ENCODE assay signal across 11 mouse cellular contexts in the genomic region with DNA sequence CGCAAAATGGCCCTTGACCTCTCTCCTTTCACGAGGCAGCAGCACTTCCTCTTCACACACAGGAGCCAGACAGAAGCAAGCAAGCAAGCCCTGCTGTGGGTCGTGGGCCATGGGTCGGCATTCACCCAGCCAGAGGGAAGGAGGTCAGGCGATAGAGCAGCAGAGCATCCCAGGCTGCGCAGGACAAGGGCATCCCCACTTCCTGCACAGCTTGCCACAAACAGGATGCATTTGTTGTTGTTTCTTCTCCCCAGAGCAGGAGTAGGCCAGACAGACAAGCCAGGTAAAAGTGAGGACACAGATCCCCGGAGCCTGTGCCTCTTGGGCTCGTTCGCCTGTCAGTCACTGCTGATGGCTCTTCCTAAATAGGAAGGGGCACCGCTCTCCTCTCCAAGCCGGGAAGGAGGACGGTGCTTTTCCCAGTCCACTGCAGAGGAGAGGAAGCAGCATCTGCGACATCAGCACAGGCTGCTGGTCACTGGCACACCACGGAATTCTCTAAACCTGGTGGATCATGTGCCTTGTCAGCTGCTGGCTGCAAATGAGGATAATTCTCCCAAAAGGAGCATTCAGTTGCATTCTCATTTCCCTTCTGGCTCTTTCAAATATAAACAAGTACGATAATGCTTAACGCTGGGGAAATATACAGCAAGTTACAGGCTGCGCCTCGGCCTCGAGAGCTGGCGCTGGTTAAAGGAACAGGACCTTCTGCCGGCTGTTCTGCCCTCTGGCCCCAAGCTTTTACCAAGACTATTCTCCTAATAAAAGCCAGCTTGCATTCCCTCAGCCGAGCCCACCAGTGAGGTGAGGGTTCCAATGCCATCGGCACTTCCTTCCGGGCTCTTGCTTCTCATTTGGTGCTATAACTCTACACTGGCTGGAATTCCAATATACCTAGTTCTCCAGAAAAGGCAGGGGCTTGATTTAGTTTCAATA.
DNase-seq lines count a peak whose midpoint lies in the region; ATAC-seq lines count a peak whose summit lies in the region.
"Had no signal": no experiment of that assay in that cellular context is flagged by ENCODE, and none has a peak within 500 bp of the region (broad histone marks: within the 10 kb centered on the region; RNA-seq: fewer than 3 reads in every experiment).

No protein-coding gene starts in this region.

- 54% methylated on average over 24 of the region's 24 CpGs for WGBS in heart, embryonic 12.5 days
- WGBS in neural tube, embryonic 12.5 days, result 53% methylated on average over 24 of the region's 24 CpGs
- 20% methylated on average over 24 of the region's 24 CpGs for WGBS in limb, embryonic 13.5 days

- H3K27me3 ChIP-seq in heart, embryonic 12.5 days (replicated peaks), result no peaks in the 10 kb centered on the region
- H3K27me3 ChIP-seq in neural tube, embryonic 12.5 days (replicated peaks), result no peaks in the 10 kb centered on the region
- peaks cover 77% of the 10 kb centered on the region for H3K27me3 ChIP-seq in limb, embryonic 13.5 days

- ATAC-seq in heart, embryonic 12.5 days (ENCODE audit: insufficient number of reproducible peaks, low FRiP score), result no peak
- ATAC-seq in neural tube, embryonic 12.5 days (ENCODE audit: low FRiP score, low read depth), result no peak
- no peak for ATAC-seq in limb, embryonic 13.5 days (ENCODE audit: low FRiP score, low read depth)

- no peak overlapping the region for H3K4me3 ChIP-seq in heart, embryonic 12.5 days
- no peak overlapping the region for H3K4me3 ChIP-seq in neural tube, embryonic 12.5 days
- no peak overlapping the region for H3K4me3 ChIP-seq in limb, embryonic 13.5 days

- H3K9me3 ChIP-seq in heart, embryonic 12.5 days (replicated peaks), result no peaks in the 10 kb centered on the region
- H3K9me3 ChIP-seq in neural tube, embryonic 12.5 days, result no peaks in the 10 kb centered on the region
- no peaks in the 10 kb centered on the region for H3K9me3 ChIP-seq in limb, embryonic 13.5 days

- H3K27ac ChIP-seq in heart, embryonic 12.5 days (ENCODE audit: poor library complexity, severe bottlenecking), result no peak overlapping the region
- no peak overlapping the region; the same call in 1 of the 2 replicates for H3K27ac ChIP-seq in neural tube, embryonic 12.5 days
- H3K27ac ChIP-seq in limb, embryonic 13.5 days, result peak overlapping the region; percentile 10; the same call in 1 of the 2 replicates

- peaks cover 12% of the 10 kb centered on the region for H3K36me3 ChIP-seq in heart, embryonic 12.5 days
- no peaks in the 10 kb centered on the region for H3K36me3 ChIP-seq in neural tube, embryonic 12.5 days
- H3K36me3 ChIP-seq in limb, embryonic 13.5 days, result peaks cover 5% of the 10 kb centered on the region; the same call in 1 of the 2 replicates

- peak overlapping the region; percentile 22; the same call in 1 of the 2 replicates for H3K9ac ChIP-seq in heart, embryonic 12.5 days
- 0 out of 2 replicates have a peak overlapping the region, but pooled peaks have one; percentile 1 for H3K9ac ChIP-seq in neural tube, embryonic 12.5 days
- H3K9ac ChIP-seq in limb, embryonic 13.5 days, result no peak overlapping the region

- DNase-seq in heart, adult 11 months, result no peak
- DNase-seq in neural tube, embryonic 10.5 days (ENCODE audit: extremely low spot score, low spot score), result no peak
- no peak for DNase-seq in urinary bladder, postnatal 36 days (ENCODE audit: low spot score in 2 of 2)
- no peak for DNase-seq in Muller cell, postnatal 12 days (ENCODE audit: inconsistent ontology term)
- DNase-seq in layer of hippocampus, adult 9-10 months (ENCODE audit: low spot score), result no peak
- DNase-seq: cerebellum, postnatal 14 days; gastrocnemius, postnatal 10 days; right cerebral cortex, postnatal 14 days had no signal

- peaks cover 59% of the 10 kb centered on the region for H3K4me1 ChIP-seq in heart, embryonic 12.5 days (replicated peaks)
- peaks cover 63% of the 10 kb centered on the region for H3K4me1 ChIP-seq in neural tube, embryonic 12.5 days
- H3K4me1 ChIP-seq in limb, embryonic 13.5 days, result peaks cover 77% of the 10 kb centered on the region

- no peak overlapping the region for H3K4me2 ChIP-seq in heart, embryonic 12.5 days
- no peak overlapping the region for H3K4me2 ChIP-seq in neural tube, embryonic 12.5 days (replicated peaks)
- peak overlapping the region; percentile 38 for H3K4me2 ChIP-seq in limb, embryonic 13.5 days (replicated peaks)
